Mouse (Mus musculus) bone marrow, adult 2 months (tissue): ENCODE results near the gene Taf1c. TPM values are rescaled to one million over a fixed set of nuclear protein-coding genes. Genes with fewer than 3 reads are reported as not detected.

Experiments
- H3K27ac ChIP-seq: fragments of 200-500 bp; 2 replicates; pipeline ENCODE4 v1.5.1; 2012; ENCODE audit warnings: low read depth, mild to moderate bottlenecking, control low read depth, inconsistent platforms, low read length; ENCODE audit not compliant: control insufficient read depth, poor library complexity, insufficient read depth
- H3K4me1 ChIP-seq: fragments of 200-500 bp; 2 replicates; pipeline ENCODE4 v1.6.1; 2011; ENCODE audit warnings: low read length; ENCODE audit not compliant: control insufficient read depth, insufficient read depth
- H3K4me3 ChIP-seq: fragments of 200-500 bp; replicated peaks from 2 replicates; pipeline ENCODE3; 2011; ENCODE audit warnings: mild to moderate bottlenecking, low read depth, low read length, control low read depth; ENCODE audit not compliant: control insufficient read depth
- CTCF ChIP-seq: fragments of 200-500 bp; IDR thresholded peaks from 2 replicates; pipeline ENCODE4 v1.5.1; 2011; ENCODE audit warnings: low read length, control low read depth; ENCODE audit not compliant: control insufficient read depth, insufficient read depth
- POLR2A ChIP-seq: fragments of 200-500 bp; IDR thresholded peaks from 2 replicates; pipeline ENCODE4 v1.6.1; 2011; ENCODE audit warnings: low read depth, mild to moderate bottlenecking, control low read depth, low read length, borderline replicate concordance; ENCODE audit not compliant: control insufficient read depth
- WGBS: fragments of 180-500 bp; shearing (Covaris S2); methylation state at CpG from one replicate; pipeline ENCODE4 v1.1.7; 2018; 5-methylcytosine and 5-hydroxymethylcytosine counted together
- polyA plus RNA-seq: library from polyadenylated mRNA; stranded (reverse); fragments of >200 nt; gene quantifications from 2 replicates; pipeline ENCODE4 v1.2.4, GENCODE M21; 2011; ENCODE audit warnings: low replicate concordance; ENCODE audit not compliant: missing spikeins, insufficient read depth, insufficient read length

Taf1c gene
- polyA plus RNA-seq, 1 experiment = 17.6 TPM

DNA sequence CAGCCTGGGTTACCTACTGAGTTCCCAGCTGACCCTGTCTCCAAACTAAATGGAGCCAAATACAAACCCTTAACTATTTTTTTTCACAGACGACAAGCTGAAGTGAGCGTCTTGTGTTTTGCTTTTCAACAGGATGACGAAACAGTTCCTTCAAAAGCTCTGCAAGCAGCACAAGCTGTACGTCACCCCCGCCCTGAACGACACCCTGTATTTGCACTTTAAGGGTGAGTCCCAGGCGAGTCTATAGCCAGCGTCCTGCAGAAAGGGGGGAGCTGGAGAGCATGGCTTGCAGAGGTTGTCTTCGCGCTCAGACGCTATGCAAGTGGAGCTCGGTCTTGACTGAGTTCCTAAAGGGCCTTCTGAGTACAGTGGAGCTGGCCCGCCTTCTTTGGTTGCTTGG lies 25.9 kb downstream of the Taf1c start:
- TF ChIP-seq CTCF (no peak), POLR2A (no peak)
- Histone ChIP-seq H3K4me1 (peaks cover 1% of the 10 kb centered on the region; the same call in 1 of the 2 replicates), H3K27ac (no peak overlapping the region), H3K4me3 (no peak overlapping the region)
- 53% methylated on average over 13 of the region's 13 CpGs for WGBS

DNA sequence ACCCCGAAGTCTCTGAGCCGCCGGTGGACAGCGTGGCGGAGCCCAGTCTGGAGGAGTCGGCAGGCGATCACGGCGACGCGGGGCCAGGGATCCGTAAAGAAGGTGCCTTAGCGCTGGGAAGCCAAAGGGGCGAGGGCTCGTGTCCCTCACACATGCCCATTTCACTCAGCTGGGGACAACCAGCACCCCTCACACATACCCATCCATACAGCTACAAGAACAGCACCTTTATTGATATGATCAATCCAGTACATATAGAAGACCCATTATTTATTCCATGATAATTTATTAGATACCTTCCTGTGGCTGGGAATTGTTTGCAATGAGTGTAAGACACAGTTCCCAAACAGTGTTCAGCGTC lies 29.7 kb downstream of the Taf1c start:
- TF ChIP-seq POLR2A = no peak
- TF ChIP-seq CTCF = no peak
- Histone ChIP-seq H3K4me3 (peak overlapping the region; percentile 80), H3K4me1 (peaks cover 3% of the 10 kb centered on the region), H3K27ac (no peak overlapping the region)
- WGBS = 2% methylated on average over 16 of the region's 16 CpGs

DNA sequence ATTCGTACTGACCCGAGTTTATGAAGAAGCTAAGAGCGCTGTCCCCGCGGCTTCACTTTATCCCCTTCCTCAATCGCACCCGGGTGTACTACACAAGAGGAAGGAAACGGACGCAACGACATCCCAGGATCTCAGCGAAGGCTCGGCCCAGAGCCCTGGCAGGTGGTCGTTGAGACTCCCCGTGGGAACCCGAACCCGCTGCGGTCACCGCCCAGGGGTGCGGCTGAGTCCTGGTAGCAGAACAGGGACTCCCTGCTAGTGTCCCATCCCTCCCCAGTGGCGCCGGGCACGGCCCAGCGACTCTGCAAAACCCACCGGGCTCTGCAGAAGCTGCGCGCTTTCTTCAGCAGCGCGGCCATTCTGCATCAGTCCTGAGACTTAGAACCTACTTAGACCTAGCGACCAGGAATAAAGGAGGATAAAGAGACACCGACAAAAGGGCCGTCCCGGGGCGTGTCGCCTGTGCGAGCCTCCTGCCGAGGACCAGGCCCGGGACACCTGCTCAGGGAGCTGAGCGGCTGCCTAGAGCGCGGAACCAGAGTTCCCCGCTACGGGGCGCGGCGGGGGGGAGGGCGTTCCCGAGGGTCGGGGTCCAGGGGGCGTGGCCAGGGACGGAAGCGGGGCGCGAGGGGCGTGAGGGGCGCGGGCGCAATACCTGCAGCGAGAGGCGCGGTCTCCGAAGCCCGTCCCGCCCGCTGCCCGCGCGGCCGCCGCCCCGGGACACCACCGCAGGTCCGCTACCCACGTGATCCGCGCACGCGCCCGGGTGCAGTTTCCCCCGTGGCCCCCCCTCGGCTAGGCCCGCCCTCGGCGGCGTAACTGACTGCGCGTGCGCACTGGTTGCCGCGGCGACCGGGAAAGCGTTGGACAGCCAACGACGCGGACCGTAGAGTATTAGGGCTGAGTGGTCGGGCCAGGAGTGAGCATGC lies 30.3 kb downstream of the Taf1c start, which contains the start of the genes Hsdl1 and Dnaaf1:
Hsdl1 (minus strand) TSS at position 747 of the 929 bp plus-strand sequence.
Dnaaf1 (plus strand) TSS at position 799 of the 929 bp plus-strand sequence.
- under 1% methylated on average over 88 of the region's 97 CpGs for WGBS
- Histone ChIP-seq H3K4me3 (peak within 1 kb of the TSS; percentile 90), H3K4me1 (peaks cover 3% of the 10 kb centered on the region), H3K27ac (peak within 1 kb of the TSS; percentile 81)
- TF ChIP-seq CTCF = no peak
- peak; percentile 67; the same call in 1 of the 2 replicates for TF ChIP-seq POLR2A

DNA sequence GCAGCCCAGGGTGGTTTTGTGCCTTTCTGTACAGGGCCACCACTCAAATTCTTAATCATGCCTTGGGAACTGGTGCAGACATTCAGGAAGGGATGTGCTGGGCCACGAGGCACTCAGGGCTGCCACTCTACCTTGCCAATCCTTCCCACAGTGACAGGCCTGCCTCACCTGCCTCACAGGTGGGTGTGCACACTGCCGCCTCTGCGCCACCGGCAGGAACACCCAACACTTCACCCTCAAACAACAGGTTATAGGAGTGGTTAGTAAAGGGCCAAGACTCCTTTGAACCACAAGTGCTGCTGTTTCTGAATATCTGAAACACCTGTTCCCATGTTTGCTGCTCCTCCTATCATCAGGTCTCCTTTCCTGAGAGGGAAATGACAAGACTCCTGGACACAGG lies 32.6 kb downstream of the Taf1c start:
- 78% methylated on average over 4 of the region's 4 CpGs for WGBS
- no peak for TF ChIP-seq CTCF
- no peak for TF ChIP-seq POLR2A
- H3K4me1 ChIP-seq = peaks cover 3% of the 10 kb centered on the region
- no peak overlapping the region for H3K4me3 ChIP-seq
- no peak overlapping the region for H3K27ac ChIP-seq

DNA sequence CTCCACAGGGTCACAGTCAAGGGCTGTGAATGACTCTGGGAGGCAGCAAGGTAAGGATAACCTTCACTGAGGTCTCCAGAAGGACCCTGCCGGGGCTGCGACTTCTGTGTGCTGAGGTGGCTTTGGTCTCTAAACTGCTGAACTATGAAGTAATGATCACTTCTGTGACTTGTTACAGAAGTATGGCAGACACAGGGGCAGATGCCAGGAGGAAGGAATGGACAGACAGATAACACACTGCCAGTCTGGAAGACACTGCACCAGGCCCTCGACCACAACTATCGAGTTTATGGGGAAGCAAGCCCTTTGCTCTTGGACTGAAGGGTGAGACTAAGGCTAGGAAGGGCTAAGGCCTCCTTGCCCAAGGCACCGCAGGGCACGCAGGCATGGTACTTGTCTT lies 33.9 kb downstream of the Taf1c start:
- no peak for TF ChIP-seq CTCF
- TF ChIP-seq POLR2A = no peak
- Histone ChIP-seq H3K4me3 (no peak overlapping the region), H3K27ac (peak overlapping the region; percentile 50; the same call in 1 of the 2 replicates), H3K4me1 (peaks cover 3% of the 10 kb centered on the region)
- WGBS = 55% methylated on average over 6 of the region's 6 CpGs

DNA sequence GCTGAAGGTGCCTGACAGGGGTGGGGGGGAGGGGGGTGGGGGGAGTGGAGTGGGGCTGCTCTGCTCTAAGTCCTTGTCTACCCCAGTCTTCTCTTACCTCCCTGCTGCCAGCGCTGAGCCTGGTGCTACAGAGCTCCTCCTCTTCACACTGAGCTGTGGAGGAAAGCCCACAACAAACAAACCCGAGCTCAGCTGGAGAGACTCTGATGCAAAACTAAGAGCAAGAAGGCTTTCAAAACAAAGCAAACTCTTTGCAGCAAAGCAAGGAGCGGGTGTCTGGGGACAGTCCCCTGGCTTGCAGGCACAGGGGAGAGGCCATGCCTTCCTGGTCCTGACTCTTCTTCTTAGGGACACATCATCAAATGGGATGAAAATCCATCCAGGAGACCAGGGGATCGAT lies 35.1 kb downstream of the Taf1c start:
- WGBS = 73% methylated on average over 4 of the region's 4 CpGs
- Histone ChIP-seq H3K4me1 (peaks cover 2% of the 10 kb centered on the region), H3K4me3 (no peak overlapping the region), H3K27ac (no peak overlapping the region)
- no peak for TF ChIP-seq CTCF
- TF ChIP-seq POLR2A = no peak

DNA sequence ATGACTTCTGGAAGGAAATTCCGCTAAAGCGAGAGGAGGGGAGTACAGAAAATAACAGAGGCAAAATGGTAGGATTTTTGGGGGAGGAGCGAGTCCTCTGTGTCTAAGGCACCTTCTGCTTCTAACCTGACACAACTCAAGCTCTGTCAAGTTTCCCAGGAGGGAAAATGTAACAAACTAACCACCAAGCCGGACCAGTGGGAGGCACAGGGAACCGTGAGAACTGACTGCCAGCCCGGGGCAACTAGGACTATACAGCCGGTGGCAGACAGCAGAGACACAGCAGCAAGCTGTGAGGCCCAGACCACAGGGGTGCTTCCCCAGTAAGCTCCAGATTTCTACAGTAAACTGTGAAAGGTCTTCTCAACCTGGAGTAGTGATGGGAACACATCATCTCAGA lies 36.1 kb downstream of the Taf1c start:
- H3K4me3 ChIP-seq = no peak overlapping the region
- H3K27ac ChIP-seq = no peak overlapping the region
- H3K4me1 ChIP-seq = peaks cover 2% of the 10 kb centered on the region
- TF ChIP-seq POLR2A = no peak
- WGBS = 85% methylated on average over 7 of the region's 7 CpGs

DNA sequence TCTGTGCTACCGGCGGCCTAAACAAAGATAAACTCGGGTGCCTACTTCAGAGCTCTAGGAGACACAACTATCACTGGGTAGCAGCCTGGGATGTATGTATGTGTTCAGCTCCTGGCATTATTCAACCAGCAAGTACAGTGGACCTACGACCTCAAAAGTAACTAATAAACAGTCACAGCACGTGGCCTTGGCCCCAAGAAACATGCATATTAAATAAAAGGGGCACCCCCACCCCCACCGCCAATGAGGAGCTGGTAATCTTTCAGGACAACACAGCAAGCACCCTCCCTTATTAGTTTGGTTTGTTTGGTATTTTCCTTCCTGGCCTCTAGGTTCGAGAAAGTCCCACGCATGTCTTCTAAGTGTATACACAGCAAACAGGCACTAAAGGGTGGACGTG lies 36.8 kb downstream of the Taf1c start:
- Histone ChIP-seq H3K27ac (no peak overlapping the region), H3K4me1 (peaks cover 2% of the 10 kb centered on the region), H3K4me3 (no peak overlapping the region)
- 86% methylated on average over 9 of the region's 9 CpGs for WGBS
- TF ChIP-seq POLR2A (no peak), CTCF (no peak)
